Mouse (Mus musculus): ENCODE measurements around the gene Il22. TPM values are rescaled to one million over a fixed set of nuclear protein-coding genes. Genes with fewer than 3 reads are reported as not detected.
"Not testable (repeated sequence)": the region's sequence is repeated elsewhere in the genome, so short reads cannot be mapped to it uniquely, and the experiment has no call there.

Gene Il22
- polyA plus RNA-seq, 1 experiment from 2014 or later: not detected

DNA sequence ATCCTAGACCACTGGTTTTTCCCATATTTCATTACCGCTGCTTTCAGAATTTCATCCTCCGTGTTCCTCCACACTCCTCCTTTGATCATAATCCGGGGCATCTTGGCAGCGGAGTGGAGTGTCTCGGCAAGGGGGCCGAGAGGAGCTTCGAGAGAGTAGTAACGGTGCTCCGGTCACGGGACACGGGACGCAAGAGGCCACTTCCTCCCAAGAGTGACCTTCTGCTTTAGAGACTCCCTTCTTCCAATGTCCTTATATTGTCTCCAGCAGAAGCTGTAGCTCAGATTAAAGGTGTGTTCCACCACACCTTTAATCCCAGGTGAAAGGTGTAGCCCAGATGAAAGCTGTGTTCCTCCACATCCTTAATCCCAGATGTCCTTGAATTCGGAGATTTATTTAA is 35.9 kb downstream of the Il22 start, which contains the start of gene Gm32717:
Gene Gm32717 (minus strand): TSS at position 101 of the 400 bp plus-strand sequence.
- DNase-seq (ENCODE audit: low spot score); H3K27ac ChIP-seq (replicated peaks); H3K9me3 ChIP-seq; H3K27me3 ChIP-seq (replicated peaks; ENCODE audit: low read depth, poor library complexity, severe bottlenecking); H3K4me1 ChIP-seq; H3K36me3 ChIP-seq (replicated peaks); H3K4me3 ChIP-seq: not testable (repeated sequence)
- no CpG with 5 or more reads among the region's 13 CpGs for WGBS

DNA sequence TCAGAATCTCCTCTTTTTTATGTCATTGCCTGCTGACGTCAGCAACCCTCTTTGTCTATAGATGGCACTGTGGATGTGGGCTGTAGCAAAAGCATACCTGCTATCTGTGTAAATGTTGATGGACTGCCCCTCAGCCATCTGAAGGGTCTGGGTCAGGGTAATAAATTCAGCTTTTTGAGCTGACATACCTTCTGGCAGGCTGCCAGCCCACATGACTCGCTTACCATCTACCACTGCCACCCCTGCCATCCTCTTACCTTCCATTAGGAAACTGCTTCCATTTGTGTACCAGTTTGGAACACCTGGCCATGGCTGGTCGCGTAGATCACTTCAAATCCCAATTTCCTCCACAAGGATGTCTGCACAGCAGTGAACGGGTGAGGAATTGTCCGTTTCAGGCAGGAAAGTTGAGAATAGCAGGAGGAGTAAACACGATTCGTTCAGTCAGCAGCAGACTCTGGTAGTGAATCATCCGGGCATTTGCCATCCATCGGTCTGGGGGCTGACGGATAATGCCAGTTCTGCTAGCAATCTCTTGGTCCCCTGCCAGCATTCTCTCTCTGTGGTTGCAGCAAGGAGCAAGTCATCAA is 44.4 kb downstream of the Il22 start:
- H3K4me1 ChIP-seq; H3K9me3 ChIP-seq; H3K4me3 ChIP-seq; H3K27me3 ChIP-seq (replicated peaks; ENCODE audit: low read depth, poor library complexity, severe bottlenecking); DNase-seq (ENCODE audit: low spot score); H3K36me3 ChIP-seq (replicated peaks); H3K27ac ChIP-seq (replicated peaks): not testable (repeated sequence)
- WGBS: 88% methylated on average over 11 of the region's 11 CpGs

DNA sequence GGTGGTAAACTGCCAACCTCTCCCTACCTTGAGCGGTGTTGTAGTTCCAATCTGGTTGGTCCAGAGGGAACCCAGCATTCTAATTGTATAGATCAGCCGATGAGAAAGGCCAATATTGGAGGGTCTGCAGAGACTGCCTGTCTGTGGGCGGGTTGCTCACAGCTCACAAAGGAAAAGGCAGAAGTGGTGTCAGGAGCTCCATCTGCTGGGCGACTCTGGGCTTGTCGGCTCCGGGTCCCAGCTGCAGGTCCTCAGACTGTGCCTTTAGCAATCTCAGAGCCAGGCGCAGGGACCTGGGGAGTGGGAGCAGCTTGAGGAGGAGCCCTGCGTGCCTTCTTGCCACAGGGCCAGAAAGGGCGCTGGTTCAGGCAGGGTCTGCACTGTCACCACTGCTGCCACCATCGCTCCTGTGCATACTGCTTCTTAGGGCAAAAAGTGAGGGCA is 46.1 kb downstream of the Il22 start:
- peak; percentile 77 for DNase-seq (ENCODE audit: low spot score)
- WGBS: 43% methylated on average over 10 of the region's 10 CpGs
- Histone ChIP-seq H3K27ac (replicated peaks) (no peak overlapping the region; the same call in 1 of the 2 replicates), H3K9me3 (no peaks in the 10 kb centered on the region), H3K4me3 (no peak overlapping the region), H3K27me3 (replicated peaks; ENCODE audit: low read depth, poor library complexity, severe bottlenecking) (no peaks in the 10 kb centered on the region), H3K36me3 (replicated peaks) (no peaks in the 10 kb centered on the region), H3K4me1 (peaks cover 4% of the 10 kb centered on the region; the same call in 1 of the 2 replicates)

DNA sequence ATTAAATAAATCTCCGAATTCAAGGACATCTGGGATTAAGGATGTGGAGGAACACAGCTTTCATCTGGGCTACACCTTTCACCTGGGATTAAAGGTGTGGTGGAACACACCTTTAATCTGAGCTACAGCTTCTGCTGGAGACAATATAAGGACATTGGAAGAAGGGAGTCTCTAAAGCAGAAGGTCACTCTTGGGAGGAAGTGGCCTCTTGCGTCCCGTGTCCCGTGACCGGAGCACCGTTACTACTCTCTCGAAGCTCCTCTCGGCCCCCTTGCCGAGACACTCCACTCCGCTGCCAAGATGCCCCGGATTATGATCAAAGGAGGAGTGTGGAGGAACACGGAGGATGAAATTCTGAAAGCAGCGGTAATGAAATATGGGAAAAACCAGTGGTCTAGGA is 53.6 kb downstream of the Il22 start, which contains the start of gene Gm32802:
Gene Gm32802 (plus strand): TSS at position 301 of the 400 bp plus-strand sequence.
- not testable (repeated sequence) for H3K9me3 ChIP-seq; H3K36me3 ChIP-seq (replicated peaks); DNase-seq (ENCODE audit: low spot score); H3K4me3 ChIP-seq; H3K4me1 ChIP-seq; H3K27me3 ChIP-seq (replicated peaks; ENCODE audit: low read depth, poor library complexity, severe bottlenecking); H3K27ac ChIP-seq (replicated peaks)
- no CpG with 5 or more reads among the region's 13 CpGs for whole genome bisulfite sequencing

Other genes with a start within 250 kb of the Il22 start
- gene Mdm1, start 63.1 kb upstream of the Il22 start, polyA plus RNA-seq (2016; fragmentation: Nextera tagmentation; extraction: Ambion mirVana): 56.7 and 58.0 TPM in 2 replicates
- gene Gm32717, start 35.8 kb downstream of the Il22 start, polyA plus RNA-seq (2016; fragmentation: Nextera tagmentation; extraction: Ambion mirVana): not detected in 2 replicates
- gene Gm32802, start 53.7 kb downstream of the Il22 start, polyA plus RNA-seq (2016; fragmentation: Nextera tagmentation; extraction: Ambion mirVana): not detected in 2 replicates
- not detected in 2 replicates for gene Iltifb, start 90.1 kb downstream of the Il22 start, polyA plus RNA-seq (2016; fragmentation: Nextera tagmentation; extraction: Ambion mirVana)
- gene Gm9040, start 122.0 kb downstream of the Il22 start, polyA plus RNA-seq (2016; fragmentation: Nextera tagmentation; extraction: Ambion mirVana): not detected in 2 replicates
- gene Gm9044, start 127.5 kb downstream of the Il22 start, polyA plus RNA-seq (2016; fragmentation: Nextera tagmentation; extraction: Ambion mirVana): not detected in 2 replicates
- 0.13 TPM in 1 of 2 replicates, not detected in the other for gene Gm9045, start 132.9 kb downstream of the Il22 start, polyA plus RNA-seq (2016; fragmentation: Nextera tagmentation; extraction: Ambion mirVana)
- not detected in 2 replicates for gene Gm9046, start 138.3 kb downstream of the Il22 start, polyA plus RNA-seq (2016; fragmentation: Nextera tagmentation; extraction: Ambion mirVana)
- not detected in 2 replicates for gene Gm9048, start 143.7 kb downstream of the Il22 start, polyA plus RNA-seq (2016; fragmentation: Nextera tagmentation; extraction: Ambion mirVana)
- gene Gm9049, start 149.2 kb downstream of the Il22 start, polyA plus RNA-seq (2016; fragmentation: Nextera tagmentation; extraction: Ambion mirVana): 0.13 TPM in 1 of 2 replicates, not detected in the other
- not detected in 2 replicates for gene Ifng, start 236.1 kb downstream of the Il22 start, polyA plus RNA-seq (2016; fragmentation: Nextera tagmentation; extraction: Ambion mirVana)